Mouse (Mus musculus): Measurements from ENCODE around the gene Gpr179.

GRCm38 (mm10) chr11:97333044-97333443, 18.8 kb downstream of the Gpr179 start:
- TF ChIP-seq EP300 (IDR thresholded peaks at IDR 0.05; ENCODE audit: low read depth), result no peak
- no peak for TF ChIP-seq CTCF (IDR thresholded peaks at IDR 0.05; ENCODE audit: low read depth)
